Mouse (Mus musculus) splenic B cell, adult 2 months (primary cell): Measurements from ENCODE around the gene Oog3.

ENCODE experiments used
- DNase-seq: peaks from one replicate; pipeline ENCODE4 v3.0.0-alpha.2; 2011; ENCODE audit warnings: low read depth, low spot score
- H3K27me3 ChIP-seq: 2 replicates; pipeline ENCODE4 v1.6.1; 2012; ENCODE audit warnings: mild to moderate bottlenecking, low read length, moderate library complexity, mixed read lengths; ENCODE audit not compliant: control insufficient read depth, poor library complexity, insufficient read depth, severe bottlenecking
- H3K36me3 ChIP-seq: 2 replicates; pipeline ENCODE4 v1.6.1; 2012; ENCODE audit warnings: mild to moderate bottlenecking, low read length, moderate library complexity, mixed read lengths; ENCODE audit not compliant: control insufficient read depth, poor library complexity, insufficient read depth, severe bottlenecking

The Oog3 gene

DNA sequence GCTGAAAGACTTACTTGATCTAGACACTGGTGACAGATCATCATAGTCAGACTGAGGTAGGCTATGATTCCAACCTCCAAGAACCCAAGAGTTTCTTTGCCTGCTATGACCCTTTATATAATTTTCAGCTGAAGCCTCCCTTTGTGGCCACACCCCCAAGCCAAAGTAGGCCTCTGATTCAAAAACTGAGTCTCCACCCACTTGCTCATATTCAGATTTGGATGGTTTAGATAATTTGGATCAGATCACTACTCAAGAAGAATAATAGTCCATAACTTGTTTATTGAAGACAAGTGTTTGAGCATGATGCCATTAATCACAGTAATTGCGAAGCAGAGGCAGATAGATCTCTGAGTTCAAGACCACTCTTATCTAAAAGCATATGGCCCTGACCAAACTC lies at the start of gene Oog3:
Gene Oog3 (minus strand): TSS at position 101 of the 400 bp plus-strand sequence.
- DNase-seq: no peak
- Histone ChIP-seq H3K36me3 (no peaks in the 10 kb centered on the region), H3K27me3 (no peaks in the 10 kb centered on the region)

DNA sequence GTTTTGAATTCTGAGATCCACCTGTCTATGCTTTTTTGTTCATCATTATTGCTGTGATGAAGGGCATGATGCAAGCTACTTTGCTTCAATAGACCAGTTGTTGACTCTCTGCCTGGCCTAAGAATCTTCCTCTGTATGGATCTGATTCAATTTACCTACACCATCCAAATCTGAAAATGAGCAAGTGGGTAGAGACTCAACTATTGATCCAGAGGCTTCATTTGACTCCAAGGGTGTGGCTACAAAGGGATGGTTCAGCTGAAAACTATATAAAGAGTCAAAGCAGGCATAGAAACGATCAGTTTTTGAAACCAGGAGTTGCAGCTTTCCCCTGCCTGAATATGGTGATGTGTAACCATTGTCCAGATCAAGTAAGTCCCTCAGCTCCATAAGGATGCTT lies 28.0 kb upstream of the Oog3 start, which contains the start of gene Oog2:
Gene Oog2 (plus strand): TSS at position 301 of the 400 bp plus-strand sequence.
- no peaks in the 10 kb centered on the region for H3K36me3 ChIP-seq
- H3K27me3 ChIP-seq: no peaks in the 10 kb centered on the region
- no peak for DNase-seq
